Mouse (Mus musculus) NIH3T3 (cell line): ENCODE data around the gene Gmds.
A peak's percentile ranks its signal among the peaks of the same experiment; 100 is the strongest.

Experiments used
- DNase-seq: peaks from one replicate; pipeline ENCODE4 v3.0.0-alpha.2; 2012; ENCODE audit warnings: low read depth

The Gmds gene

GRCm38 (mm10) chr13:32267184-32267775, 71.3 kb downstream of the Gmds start:
- peak; percentile 90 for DNase-seq

GRCm38 (mm10) chr13:32266721-32267120, 71.8 kb downstream of the Gmds start:
- DNase-seq: no peak

- peak; percentile 32 for DNase-seq
Measured at GRCm38 (mm10) chr13:32256121-32256520, 82.4 kb downstream of the Gmds start.

- DNase-seq: no peak
Measured at GRCm38 (mm10) chr13:32252276-32252675, 86.3 kb downstream of the Gmds start.

- DNase-seq: no peak
Measured at GRCm38 (mm10) chr13:32242200-32242599, 96.3 kb downstream of the Gmds start.

GRCm38 (mm10) chr13:32236269-32236678, 102.3 kb downstream of the Gmds start:
- DNase-seq: no peak

- no peak for DNase-seq
Measured at GRCm38 (mm10) chr13:32235046-32235445, 103.5 kb downstream of the Gmds start.

GRCm38 (mm10) chr13:32234019-32234418, 104.5 kb downstream of the Gmds start:
- DNase-seq: no peak

- DNase-seq: no peak
Measured at GRCm38 (mm10) chr13:32232391-32232790, 106.1 kb downstream of the Gmds start.

GRCm38 (mm10) chr13:32231956-32232355, 106.6 kb downstream of the Gmds start:
- no peak for DNase-seq

GRCm38 (mm10) chr13:32227874-32228562, 110.5 kb downstream of the Gmds start:
- DNase-seq: no peak

GRCm38 (mm10) chr13:32217647-32218046, 120.9 kb downstream of the Gmds start:
- DNase-seq: no peak

GRCm38 (mm10) chr13:32213702-32214452, 124.7 kb downstream of the Gmds start:
- peak; percentile 73 for DNase-seq

- no peak for DNase-seq
Measured at GRCm38 (mm10) chr13:32212125-32212524, 126.4 kb downstream of the Gmds start.

GRCm38 (mm10) chr13:32207172-32207908, 131.2 kb downstream of the Gmds start:
- no peak for DNase-seq

- DNase-seq: peak; percentile 10
Measured at GRCm38 (mm10) chr13:32179906-32180305, 158.6 kb downstream of the Gmds start.

GRCm38 (mm10) chr13:32178682-32179081, 159.9 kb downstream of the Gmds start:
- DNase-seq: no peak

- no peak for DNase-seq
Measured at GRCm38 (mm10) chr13:32177852-32178453, 160.6 kb downstream of the Gmds start.

- no peak for DNase-seq
Measured at GRCm38 (mm10) chr13:32175028-32175427, 163.5 kb downstream of the Gmds start.

GRCm38 (mm10) chr13:32169173-32169572, 169.4 kb downstream of the Gmds start:
- DNase-seq: no peak

GRCm38 (mm10) chr13:32167806-32168205, 170.7 kb downstream of the Gmds start:
- DNase-seq: no peak

GRCm38 (mm10) chr13:32165581-32165980, 173.0 kb downstream of the Gmds start:
- DNase-seq: no peak
